Mouse (Mus musculus) gastrocnemius, adult 2 months (tissue): ENCODE measurements around the gene Pdk3. TPM values are rescaled to one million over a fixed set of nuclear protein-coding genes. Genes with fewer than 3 reads are reported as not detected.

Source experiments
- DNase-seq: peaks from one replicate; pipeline ENCODE4 v3.0.0; 2022
- H3K27ac ChIP-seq: fragments of 200-600 bp; 2 replicates; pipeline ENCODE4 v1.8.1; 2022; ENCODE audit warnings: mild to moderate bottlenecking
- H3K4me3 ChIP-seq: fragments of 200-600 bp; 2 replicates; pipeline ENCODE4 v1.8.1; 2022; ENCODE audit warnings: mild to moderate bottlenecking, moderate library complexity
- CTCF ChIP-seq: fragments of 200-600 bp; IDR thresholded peaks from 2 replicates; pipeline ENCODE4 v1.8.1; 2022; ENCODE audit warnings: antibody characterized with exemption, mild to moderate bottlenecking, moderate library complexity
- intact Hi-C: fragments of 180-260 bp; cut with DNase I; formaldehyde crosslinking; loops from one replicate; pipeline ENCODE4 v1.15.1; 2025
- long read RNA-seq, 2 experiments: library from polyadenylated mRNA; stranded (forward); transcript quantifications; one replicate each; pipeline ENCODE4 v2.0.0; 2021
- total RNA-seq, 2 experiments: library from RNA; stranded (reverse); gene quantifications; 2 replicates each; pipeline ENCODE4 v1.2.3; 2021

Pdk3 gene
- total RNA-seq = under 1 TPM; 0.84 to 0.89 TPM
- long read RNA-seq, experiment 1, partial matches to known transcripts = 0 of 4 reads
- long read RNA-seq, experiment 1, other reads (novel, unspliced or antisense) = 0 of 4 reads
- long read RNA-seq, experiment 2, partial matches to known transcripts = 0 of 2 reads
- long read RNA-seq, experiment 2, other reads (novel, unspliced or antisense) = 0 of 2 reads

GRCm38 (mm10) chrX:93831561-93832336 lies at the start of gene Pdk3:
TSS of gene Pdk3 (minus strand) at chrX:93832201.
- DNase-seq = peak; percentile 75
- Histone ChIP-seq H3K27ac (peak within 1 kb of the TSS; percentile 63), H3K4me3 (peak within 1 kb of the TSS; percentile 78)
- TF ChIP-seq CTCF = no peak
- intact Hi-C loops = no loop called here

GRCm38 (mm10) chrX:93877634-93878016 lies 45.6 kb upstream of the Pdk3 start:
- no peak for DNase-seq
- no peak overlapping the region for H3K27ac ChIP-seq
- no peak for TF ChIP-seq CTCF
- no peak overlapping the region for H3K4me3 ChIP-seq
- intact Hi-C loops = no loop called here

DNA sequence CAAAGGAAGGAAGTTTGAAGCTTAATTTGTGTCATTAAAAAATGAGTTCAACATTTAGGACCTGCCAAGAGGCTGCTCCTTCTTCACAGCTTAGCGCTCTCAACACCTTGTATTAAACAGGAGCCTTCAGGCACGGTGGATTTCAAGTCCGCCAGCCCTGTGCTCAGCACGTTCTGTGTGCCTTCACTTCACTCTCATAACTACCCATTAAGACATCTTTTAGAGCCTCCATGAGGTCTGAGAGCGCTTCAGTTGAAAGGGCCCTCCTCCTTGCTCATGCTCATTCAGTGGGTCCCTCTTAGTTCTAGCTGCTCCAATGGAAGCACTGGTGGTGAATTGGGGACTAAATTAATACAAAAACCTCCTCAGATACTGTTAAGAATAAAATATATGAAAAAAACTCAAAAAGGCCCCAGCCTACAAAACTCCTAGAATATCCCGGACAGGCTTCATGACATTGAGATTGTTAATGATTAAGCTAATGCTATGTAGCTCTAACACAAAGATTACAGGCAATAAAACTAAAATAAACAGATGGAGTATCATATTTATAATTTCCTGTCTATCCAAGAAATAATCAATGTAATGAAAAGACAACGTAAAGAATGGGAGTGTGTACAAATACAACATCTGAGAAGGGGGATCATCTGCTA lies 45.1 kb upstream of the Pdk3 start:
- no peak for DNase-seq
- intact Hi-C loops = no loop called here
- no peak for TF ChIP-seq CTCF
- Histone ChIP-seq H3K4me3 (no peak overlapping the region), H3K27ac (no peak overlapping the region)

DNA sequence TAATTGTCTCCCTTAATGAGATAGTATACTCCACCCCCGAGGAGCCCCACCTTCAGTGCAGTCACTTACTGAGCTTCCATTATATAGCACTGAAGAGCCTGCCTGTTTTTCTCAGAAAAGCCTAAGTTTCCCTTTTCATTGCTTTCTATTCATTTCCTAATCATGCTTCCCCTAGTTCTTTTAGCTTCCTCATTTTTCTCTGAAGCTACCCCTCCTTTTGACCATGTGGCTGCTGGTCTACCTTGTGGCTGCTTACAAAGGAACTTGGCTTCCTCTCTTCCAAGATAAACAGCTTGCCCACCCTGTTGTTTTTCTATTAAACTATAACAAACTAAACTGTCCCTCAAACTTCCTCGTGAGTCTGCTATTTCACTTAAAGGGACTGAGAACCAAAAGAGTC lies 31.4 kb upstream of the Pdk3 start:
- intact Hi-C loops = no loop called here
- Histone ChIP-seq H3K4me3 (no peak overlapping the region), H3K27ac (no peak overlapping the region)
- no peak for DNase-seq
- no peak for TF ChIP-seq CTCF

DNA sequence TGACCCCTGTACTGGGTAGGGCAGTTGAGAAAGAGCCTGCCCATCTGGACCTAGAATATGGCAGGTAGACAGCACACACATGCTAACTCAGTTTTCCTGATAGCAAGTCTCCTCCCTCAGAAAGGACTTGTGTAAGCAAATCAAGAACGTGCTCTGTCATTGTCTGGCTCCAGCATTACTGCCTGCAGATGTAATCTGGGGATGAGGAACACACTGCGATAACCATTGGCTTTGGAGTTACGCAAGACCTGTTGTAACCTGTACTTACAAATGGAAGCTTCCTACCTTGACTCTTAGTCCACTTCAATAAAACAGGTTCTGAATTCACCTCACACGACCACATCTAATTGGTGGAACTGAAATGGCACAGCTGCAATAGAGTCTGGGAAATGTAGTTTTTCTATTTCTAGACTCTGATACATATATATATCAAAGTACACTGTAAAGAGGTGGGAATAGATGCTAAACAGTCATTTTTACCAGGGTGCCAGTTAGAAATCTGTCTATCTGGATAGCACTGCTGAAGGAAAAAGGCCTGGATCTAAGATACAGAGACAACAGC lies 30.6 kb upstream of the Pdk3 start:
- Histone ChIP-seq H3K27ac (no peak overlapping the region), H3K4me3 (no peak overlapping the region)
- intact Hi-C loops = no loop called here
- no peak for DNase-seq
- no peak for TF ChIP-seq CTCF

- DNase-seq = no peak
- Histone ChIP-seq H3K4me3 (no peak overlapping the region), H3K27ac (no peak overlapping the region)
- no peak for TF ChIP-seq CTCF
- intact Hi-C loops = no loop called here
These were observed 25.8 kb upstream of the Pdk3 start for GRCm38 (mm10) chrX:93857756-93858155.

DNA sequence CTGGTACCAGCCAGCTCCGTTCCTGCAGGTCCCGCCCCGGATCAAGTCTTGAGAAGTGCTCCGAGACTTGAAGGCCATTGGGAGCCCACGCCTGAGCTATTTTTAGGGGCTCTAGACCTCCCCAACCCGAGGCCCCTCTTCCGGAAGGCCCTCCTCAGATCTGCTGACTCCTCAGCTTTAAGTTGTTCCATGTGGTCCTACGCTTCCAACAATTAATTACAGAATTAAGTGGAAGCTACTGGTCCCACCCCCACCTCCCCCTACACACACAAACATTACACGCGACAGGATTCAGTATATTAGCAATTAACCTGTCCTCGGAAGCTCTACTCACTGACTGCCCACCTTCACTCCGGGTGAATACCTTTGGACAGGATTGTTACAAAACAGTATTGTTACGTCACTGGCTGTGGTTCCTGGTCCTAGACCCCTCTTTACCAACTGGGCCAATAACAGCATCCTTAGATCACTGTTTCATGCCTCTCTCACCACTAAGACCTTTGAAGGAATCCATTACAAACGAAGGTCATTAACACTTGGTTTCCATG lies 410 bp upstream of the Pdk3 start:
- Histone ChIP-seq H3K4me3 (peak overlapping the region; percentile 78), H3K27ac (peak overlapping the region; percentile 63)
- intact Hi-C loops = no loop called here
- no peak for DNase-seq
- no peak for TF ChIP-seq CTCF

- intact Hi-C loops = no loop called here
- no peak for TF ChIP-seq CTCF
- H3K27ac ChIP-seq = no peak overlapping the region
- no peak overlapping the region for H3K4me3 ChIP-seq
- DNase-seq = no peak
These were observed 6.2 kb downstream of the Pdk3 start for GRCm38 (mm10) chrX:93825787-93826186.

- intact Hi-C loops = no loop called here
These were observed 24.0 kb downstream of the Pdk3 start for GRCm38 (mm10) chrX:93808040-93808439.

GRCm38 (mm10) chrX:93793168-93793567 lies 38.8 kb downstream of the Pdk3 start:
- intact Hi-C loops = loop anchor here (2.0 kb wide), 1 partner anchor 96 kb away; no protein-coding TSS in a partner anchor
- H3K4me3 ChIP-seq = no peak overlapping the region
- peak; percentile 21 for DNase-seq
- peak; percentile 72 for TF ChIP-seq CTCF
- no peak overlapping the region for H3K27ac ChIP-seq

More at GRCm38 (mm10) chrX:93808040-93808439, 24.0 kb downstream of the Pdk3 start:
- no peak; the same call in 1 of the 2 replicates for TF ChIP-seq CTCF
- Histone ChIP-seq H3K27ac (no peak overlapping the region), H3K4me3 (no peak overlapping the region)
- no peak for DNase-seq

GRCm38 (mm10) chrX:93789562-93789961 lies 42.4 kb downstream of the Pdk3 start:
- no peak for TF ChIP-seq CTCF

GRCm38 (mm10) chrX:93760770-93761169 lies 71.2 kb downstream of the Pdk3 start:
- TF ChIP-seq CTCF = no peak
- no peak overlapping the region for H3K4me3 ChIP-seq
- DNase-seq = no peak
- intact Hi-C loops = no loop called here
- no peak overlapping the region for H3K27ac ChIP-seq

More at GRCm38 (mm10) chrX:93789562-93789961, 42.4 kb downstream of the Pdk3 start:
- no peak for DNase-seq
- Histone ChIP-seq H3K4me3 (no peak overlapping the region), H3K27ac (no peak overlapping the region)
- intact Hi-C loops = no loop called here

DNA sequence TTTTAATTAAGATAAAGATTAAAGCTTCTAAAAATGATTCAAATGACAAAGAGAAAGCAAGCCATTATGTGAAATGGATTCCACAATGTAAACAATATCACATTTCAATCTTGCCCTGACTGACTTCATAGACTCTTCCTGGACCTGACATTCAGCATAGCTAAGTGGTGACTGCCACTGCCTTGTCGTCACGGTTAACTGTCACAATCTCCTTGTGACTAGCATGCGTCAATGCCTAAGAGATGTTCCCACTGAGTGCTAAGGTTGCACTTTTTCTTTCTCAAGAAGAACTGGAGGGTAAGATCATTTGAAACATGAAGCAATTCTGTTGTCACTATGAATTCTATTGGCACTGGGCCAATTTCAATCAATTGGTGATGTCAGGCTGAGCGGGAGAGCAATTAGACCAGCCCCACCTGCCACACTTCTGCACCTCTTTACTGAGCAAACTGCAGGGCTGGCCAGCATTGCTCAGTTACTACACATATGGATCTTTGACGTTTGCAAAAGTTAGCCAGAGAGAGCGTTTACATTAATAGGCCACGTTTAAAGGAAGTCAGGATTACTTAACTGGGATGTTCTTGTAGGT lies 75.0 kb downstream of the Pdk3 start:
- no peak for TF ChIP-seq CTCF
- no peak for DNase-seq
- Histone ChIP-seq H3K4me3 (no peak overlapping the region), H3K27ac (no peak overlapping the region)
- intact Hi-C loops = no loop called here
